Mouse (Mus musculus) induced T-regulatory cell, adult 2 months (primary cell): ENCODE data around the gene Znrf1.
A peak's percentile ranks its signal among the peaks of the same experiment; 100 is the strongest.

Experiments
- DNase-seq: peaks from one replicate; pipeline ENCODE4 v3.0.0-alpha.2; 2012; ENCODE audit warnings: low read depth

Gene Znrf1

DNA sequence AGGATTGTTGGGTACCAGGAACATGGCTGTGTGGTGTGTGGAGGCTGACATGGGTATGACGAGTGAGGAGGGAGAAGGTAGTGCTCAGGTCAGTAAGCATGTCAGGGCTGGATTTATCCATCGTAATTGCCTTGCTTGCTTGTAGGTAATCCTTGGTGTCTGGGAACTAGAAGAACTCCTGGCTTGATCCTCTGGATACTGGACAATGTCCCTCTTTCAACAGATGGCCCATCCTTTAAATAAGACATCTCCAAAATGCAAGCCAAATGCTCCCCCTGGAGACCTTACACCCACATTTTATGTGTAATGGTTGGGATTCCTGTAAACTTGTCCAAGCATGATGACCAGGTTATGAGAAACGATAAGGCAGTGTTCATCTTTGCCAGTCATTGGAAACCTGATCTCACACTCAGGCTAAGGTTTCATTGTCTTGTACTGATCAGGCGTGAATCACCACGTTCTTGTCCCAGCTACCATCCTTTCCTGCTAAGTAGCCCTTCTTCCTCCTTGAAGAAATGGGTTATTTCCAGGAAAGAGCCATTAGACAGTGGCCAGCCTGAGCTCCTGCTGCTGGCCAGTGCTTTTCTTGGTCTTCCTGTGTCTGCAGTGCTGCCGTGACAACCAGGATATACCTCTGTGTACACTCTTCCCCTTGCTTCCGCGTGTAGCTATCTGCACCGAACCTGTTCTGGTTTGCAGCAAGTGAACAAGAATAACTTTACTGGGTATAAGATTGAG lies 64.0 kb downstream of the Znrf1 start:
- no peak for DNase-seq

DNA sequence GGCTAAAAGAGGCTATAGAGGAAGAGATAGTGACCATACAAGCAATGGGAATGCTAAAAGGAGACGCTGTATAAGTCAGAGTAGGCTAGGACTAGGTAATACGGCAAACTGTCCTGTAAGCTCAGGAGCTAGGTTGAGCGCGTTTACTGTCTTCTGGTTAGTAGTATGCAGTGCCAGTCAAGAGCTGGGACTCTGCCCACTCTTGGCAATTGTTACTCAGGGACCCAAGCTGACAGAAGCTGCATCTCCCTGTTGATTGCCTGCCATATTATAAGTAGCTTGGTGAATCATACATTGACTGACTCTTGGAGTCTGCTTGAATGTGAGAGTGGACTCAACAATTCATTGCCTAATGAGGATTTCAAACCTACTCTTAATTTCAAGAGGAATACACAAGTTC lies 66.2 kb downstream of the Znrf1 start:
- DNase-seq = no peak

DNA sequence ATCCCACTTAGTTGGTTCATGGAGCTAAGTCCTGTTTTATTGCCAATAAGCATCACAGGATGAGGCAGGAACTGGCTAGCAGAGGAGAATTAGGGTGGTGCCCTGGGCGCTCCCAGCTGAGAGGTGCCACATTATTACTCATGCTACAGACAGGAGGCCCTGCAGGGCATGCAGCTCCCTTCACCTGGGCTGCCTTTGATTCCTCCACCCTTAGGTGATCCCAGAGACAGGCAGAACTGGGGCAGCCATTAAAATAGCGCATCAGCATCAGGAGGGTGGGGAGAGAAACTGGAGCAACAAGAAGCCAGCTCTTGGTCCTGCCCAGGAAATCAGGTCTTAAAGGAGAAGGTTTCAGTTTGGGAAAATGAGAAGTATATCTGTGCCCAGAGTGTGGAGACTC lies 69.1 kb downstream of the Znrf1 start:
- DNase-seq = no peak

GRCm38 (mm10) chr8:111606961-111607360 lies 71.1 kb downstream of the Znrf1 start:
- DNase-seq = no peak

DNA sequence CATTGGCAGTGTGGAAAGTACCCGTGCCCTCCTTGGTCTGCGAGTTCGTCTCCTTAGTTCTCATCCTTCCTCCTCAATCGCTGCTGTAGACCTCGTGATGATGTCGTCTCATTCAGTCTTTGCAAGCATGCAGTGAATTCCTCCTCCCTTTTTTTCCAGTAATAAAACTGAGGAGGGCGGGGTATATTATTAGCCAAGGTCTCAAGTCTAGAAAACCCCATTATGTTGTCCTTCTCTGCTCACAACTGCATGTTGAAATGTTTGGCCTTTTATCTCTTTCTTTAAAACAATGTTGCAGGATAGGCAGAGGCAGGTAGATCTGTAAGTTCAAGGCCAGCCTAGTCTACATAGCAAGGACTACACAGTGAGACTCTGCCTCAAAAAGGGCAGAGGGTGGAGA lies 71.5 kb downstream of the Znrf1 start:
- no peak for DNase-seq

- DNase-seq = no peak
Measured at GRCm38 (mm10) chr8:111613181-111613580, 77.3 kb downstream of the Znrf1 start.

DNA sequence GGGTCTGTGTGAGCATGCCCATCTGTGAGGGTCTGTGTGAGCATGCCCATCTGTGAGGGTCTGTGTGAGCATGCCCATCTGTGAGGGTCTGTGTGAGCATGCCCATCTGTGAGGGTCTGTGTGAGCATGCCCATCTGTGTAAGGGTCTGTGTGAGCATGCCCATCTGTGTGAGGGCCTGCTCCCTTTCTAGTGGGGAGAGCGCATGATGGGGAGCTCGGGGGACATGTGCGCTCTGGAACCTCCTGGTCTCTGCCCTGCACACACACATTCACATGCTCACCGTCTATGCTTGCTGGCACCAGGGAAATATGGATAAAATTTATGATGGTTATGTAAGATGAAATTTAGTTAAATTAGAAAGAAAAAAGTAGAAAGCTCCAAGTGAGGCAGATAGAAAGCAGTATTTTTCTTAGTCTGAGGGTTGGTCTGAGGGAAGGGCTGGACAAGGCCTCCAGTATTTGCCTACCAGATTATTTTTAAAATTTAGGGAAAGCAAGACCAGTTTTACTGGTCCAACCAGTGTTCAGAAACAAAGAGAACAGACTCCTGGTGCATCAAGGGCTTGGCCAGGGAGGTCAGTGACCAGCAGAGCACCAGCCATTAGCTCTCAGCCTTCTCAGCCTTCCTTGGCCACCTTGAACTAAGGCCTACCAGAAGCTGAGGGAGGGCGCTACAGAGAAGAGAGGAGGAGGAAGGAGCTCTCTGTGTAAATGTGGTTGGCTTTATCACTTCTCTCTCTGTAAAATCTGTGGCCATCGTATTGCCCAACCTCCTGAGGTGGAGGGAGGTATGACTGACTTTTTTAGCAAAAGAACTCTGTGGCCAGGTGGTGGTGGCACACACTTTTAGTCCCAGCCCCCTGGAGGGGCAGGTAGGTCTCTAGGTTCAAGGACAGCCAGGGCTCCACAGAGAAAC lies 79.1 kb downstream of the Znrf1 start:
- no peak for DNase-seq

- no peak for DNase-seq
Measured at GRCm38 (mm10) chr8:111617812-111618211, 81.9 kb downstream of the Znrf1 start.

DNA sequence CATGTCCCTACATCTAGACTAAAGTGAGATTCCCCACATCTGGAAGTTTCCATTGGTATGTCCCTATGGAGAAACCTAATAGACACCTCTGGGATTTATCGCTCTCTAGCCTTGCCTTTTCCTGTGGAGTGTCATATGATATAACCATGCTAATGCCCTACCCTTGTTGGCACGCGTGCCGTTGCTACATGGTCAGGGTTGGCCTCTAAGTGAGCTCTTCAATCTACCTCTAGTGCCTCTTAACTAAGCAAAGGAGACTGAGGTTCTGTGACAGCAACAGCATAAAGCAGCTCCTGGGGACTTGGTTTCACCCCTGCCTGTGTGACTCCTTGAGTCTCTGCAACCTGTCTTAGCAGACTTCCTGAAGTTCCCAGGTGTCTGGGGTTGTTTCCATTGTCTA lies 82.4 kb downstream of the Znrf1 start:
- DNase-seq = no peak

GRCm38 (mm10) chr8:111619936-111620335 lies 84.0 kb downstream of the Znrf1 start:
- no peak for DNase-seq

GRCm38 (mm10) chr8:111622104-111622503 lies 86.2 kb downstream of the Znrf1 start:
- DNase-seq = no peak

GRCm38 (mm10) chr8:111622553-111622952 lies 86.7 kb downstream of the Znrf1 start:
- DNase-seq = no peak

- DNase-seq = no peak
Measured at GRCm38 (mm10) chr8:111624081-111624852, 88.4 kb downstream of the Znrf1 start.

DNA sequence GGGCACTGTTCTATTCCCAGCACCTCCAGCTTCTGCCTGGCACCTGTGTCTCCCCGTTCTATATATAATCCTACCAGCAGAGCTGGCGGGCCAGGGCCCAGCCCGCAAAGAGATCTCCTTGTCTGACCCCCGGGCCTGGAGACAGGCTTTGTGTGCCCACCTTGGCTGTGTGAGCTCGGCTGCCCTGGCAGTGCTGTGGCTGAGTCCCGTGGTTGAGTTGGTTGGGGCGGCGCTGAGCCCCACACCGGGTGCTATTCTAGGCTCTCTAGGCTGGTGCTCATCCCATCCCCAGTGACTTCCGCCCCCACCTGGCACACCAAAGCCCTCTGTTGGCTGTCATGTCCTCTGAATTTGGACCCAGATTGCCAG lies 88.9 kb downstream of the Znrf1 start:
- DNase-seq = no peak

- peak; percentile 88 for DNase-seq
Measured at GRCm38 (mm10) chr8:111625694-111626527, 90.0 kb downstream of the Znrf1 start.

DNA sequence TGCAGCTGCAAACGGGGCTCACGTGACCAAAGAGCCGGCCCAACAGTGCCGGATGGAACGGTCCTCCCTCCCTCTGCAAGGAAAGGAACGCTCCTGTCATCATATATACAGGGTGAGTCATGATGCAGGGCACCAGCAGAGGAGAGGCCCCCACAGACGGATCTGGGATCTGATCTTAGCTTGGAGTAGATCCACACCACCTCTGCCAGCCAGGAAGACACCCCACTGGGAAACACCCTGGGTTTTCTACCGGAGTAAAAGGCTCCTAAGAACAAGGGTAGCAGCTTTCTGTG lies 90.6 kb downstream of the Znrf1 start:
- DNase-seq = no peak

GRCm38 (mm10) chr8:111626933-111627332 lies 91.0 kb downstream of the Znrf1 start:
- no peak for DNase-seq

- no peak for DNase-seq
Measured at GRCm38 (mm10) chr8:111627923-111628322, 92.0 kb downstream of the Znrf1 start.

- no peak for DNase-seq
Measured at GRCm38 (mm10) chr8:111628401-111628800, 92.5 kb downstream of the Znrf1 start.

DNA sequence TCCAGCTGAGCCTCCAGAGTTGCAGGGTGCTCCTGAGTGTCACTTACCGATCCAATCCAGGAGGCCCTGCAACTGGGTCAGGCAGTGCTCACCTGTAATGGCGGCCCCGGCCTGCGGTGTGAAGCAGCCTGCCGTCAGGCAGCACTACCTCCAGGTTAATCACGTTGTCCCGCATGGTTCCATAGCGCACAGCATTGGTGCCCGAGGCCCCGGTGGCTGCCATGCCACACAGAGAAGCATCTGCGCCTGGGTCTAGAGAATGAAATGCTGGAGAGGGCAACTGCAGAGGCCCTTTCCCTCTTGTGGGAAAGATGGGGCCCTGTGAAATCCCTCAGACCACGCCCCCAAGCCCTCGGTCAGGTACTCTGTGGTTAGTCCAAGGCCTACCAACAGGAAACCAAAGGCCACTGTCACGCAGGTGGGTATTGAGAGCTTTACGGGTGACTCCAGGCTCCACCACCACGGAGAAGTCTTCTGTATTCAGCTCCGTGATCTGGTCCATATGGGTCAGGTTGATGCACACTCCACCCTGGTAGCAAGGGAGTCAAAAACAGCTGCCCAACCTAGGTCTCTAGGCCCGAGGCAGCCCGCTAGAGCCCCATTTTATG lies 93.1 kb downstream of the Znrf1 start:
- peak; percentile 36 for DNase-seq

DNA sequence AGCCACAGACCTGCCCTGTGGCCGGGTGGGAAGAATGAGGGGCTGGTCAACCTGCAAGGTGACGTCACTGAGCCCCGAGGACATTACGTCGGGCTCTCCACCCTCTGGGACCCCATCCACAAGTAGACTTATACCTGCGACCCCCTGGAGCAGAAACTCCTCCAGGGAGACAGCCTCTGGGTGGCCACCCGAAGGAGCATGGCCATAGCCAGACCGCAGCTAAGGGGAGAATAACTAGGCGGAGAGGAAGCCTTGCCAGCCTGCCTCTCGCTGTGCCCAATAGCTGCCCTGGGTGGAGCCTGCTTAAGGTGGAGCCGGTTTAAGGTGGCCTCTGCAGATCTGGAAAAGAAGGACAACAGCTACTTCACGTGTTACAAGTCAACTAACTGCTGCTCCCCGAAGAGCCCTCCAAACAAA lies 94.2 kb downstream of the Znrf1 start, which contains the start of gene Ldhd:
Ldhd (minus strand) TSS at position 270 of the 417 bp plus-strand sequence.
- DNase-seq = no peak
